Mouse (Mus musculus): Measurements from ENCODE around the gene Sod3.

Gene Sod3

GRCm38 (mm10) chr5:52383748-52384147, 20.2 kb downstream of the Sod3 start:
- no peak for DNase-seq

GRCm38 (mm10) chr5:52386016-52386415, 22.4 kb downstream of the Sod3 start:
- no peak for DNase-seq

GRCm38 (mm10) chr5:52388092-52388749, 24.6 kb downstream of the Sod3 start:
- no peak for DNase-seq

GRCm38 (mm10) chr5:52390381-52390780, 26.8 kb downstream of the Sod3 start:
- no peak for DNase-seq

- DNase-seq: no peak
Measured at GRCm38 (mm10) chr5:52391471-52391870, 27.9 kb downstream of the Sod3 start.

- DNase-seq: no peak
Measured at GRCm38 (mm10) chr5:52393756-52394155, 30.2 kb downstream of the Sod3 start.

GRCm38 (mm10) chr5:52404373-52404772, 40.8 kb downstream of the Sod3 start:
- no peak for DNase-seq

- DNase-seq: no peak
Measured at GRCm38 (mm10) chr5:52408668-52409315, 45.2 kb downstream of the Sod3 start.

- no peak for DNase-seq
Measured at GRCm38 (mm10) chr5:52410197-52410596, 46.6 kb downstream of the Sod3 start.

- DNase-seq: no peak
Measured at GRCm38 (mm10) chr5:52411567-52411966, 48.0 kb downstream of the Sod3 start.

- DNase-seq: no peak
Measured at GRCm38 (mm10) chr5:52415193-52415592, 51.6 kb downstream of the Sod3 start.

- DNase-seq: no peak
Measured at GRCm38 (mm10) chr5:52415917-52416316, 52.3 kb downstream of the Sod3 start.

GRCm38 (mm10) chr5:52416485-52416884, 52.9 kb downstream of the Sod3 start:
- DNase-seq: no peak
